Mouse (Mus musculus) cerebellum, adult 9-11 months (tissue): ENCODE data around the gene Drd5.

Experiments used
- DNase-seq: peaks from one replicate; pipeline ENCODE4 v3.0.0; 2022

The Drd5 gene

DNA sequence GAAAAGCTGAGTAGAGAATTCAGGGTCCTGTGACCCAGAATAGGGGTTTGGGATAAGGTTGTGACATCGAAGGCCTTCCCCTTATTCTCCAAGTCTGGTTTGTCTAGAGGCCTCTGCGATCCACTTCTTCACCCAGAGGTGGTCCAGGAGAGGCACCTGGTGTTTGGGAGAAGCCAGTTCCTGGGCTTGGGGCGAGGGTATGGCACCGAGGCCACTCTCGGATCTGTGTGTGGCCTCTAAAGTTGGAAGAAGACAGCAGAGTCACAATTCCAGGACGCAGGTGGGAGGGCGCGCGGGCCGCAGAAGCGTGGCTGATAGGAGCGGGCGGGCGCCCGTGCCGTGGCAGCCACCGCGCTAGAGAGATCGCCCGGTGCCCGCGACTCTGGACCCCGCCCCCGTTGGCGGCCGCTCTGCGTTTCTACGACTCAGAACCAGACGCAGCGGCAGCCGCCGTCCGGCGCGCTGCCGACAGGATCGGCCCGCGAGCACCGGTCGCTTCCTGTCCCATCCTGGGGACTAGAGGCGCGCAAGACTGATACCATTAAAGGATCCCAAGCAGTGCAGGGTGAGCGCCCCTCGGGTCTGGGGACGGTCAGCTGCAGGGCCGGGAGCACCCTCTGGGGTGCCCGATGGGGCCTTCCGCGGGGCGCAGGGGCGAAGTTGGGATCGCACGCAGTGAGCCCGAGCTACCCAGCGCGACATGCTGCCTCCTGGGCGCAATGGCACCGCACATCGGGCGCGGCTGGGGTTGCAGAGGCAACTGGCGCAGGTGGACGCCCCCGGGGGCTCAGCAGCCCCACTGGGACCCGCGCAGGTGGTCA, at the start of gene Drd5:
TSS of gene Drd5 (plus strand) at position 402 of the 821 bp plus-strand sequence.
- DNase-seq: no peak

- DNase-seq: no peak
Measured at GRCm38 (mm10) chr5:38270942-38271341, 48.2 kb upstream of the Drd5 start.

DNA sequence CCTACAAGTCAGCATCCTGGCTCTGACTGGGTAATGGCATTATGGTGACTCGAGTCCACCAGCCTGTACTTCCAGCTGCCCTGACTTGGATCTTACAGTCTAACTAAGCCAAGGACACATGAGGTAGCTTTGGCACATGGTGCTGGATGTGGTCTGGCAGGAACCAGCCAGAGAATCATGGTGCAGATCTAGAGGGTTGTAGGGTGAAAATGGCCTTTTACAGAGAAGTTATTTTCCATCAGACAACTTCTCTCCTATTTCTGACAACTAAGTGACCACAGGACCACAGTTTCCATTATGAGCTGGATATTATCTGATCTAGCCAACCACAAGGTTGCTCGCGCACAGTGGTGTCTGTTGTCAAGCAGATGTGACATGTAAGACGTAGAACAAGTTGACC, 45.3 kb upstream of the Drd5 start:
- no peak for DNase-seq

GRCm38 (mm10) chr5:38275771-38276170, 43.4 kb upstream of the Drd5 start, which contains the start of gene Otop1:
Otop1 (plus strand) TSS chr5:38275972.
- DNase-seq: no peak

DNA sequence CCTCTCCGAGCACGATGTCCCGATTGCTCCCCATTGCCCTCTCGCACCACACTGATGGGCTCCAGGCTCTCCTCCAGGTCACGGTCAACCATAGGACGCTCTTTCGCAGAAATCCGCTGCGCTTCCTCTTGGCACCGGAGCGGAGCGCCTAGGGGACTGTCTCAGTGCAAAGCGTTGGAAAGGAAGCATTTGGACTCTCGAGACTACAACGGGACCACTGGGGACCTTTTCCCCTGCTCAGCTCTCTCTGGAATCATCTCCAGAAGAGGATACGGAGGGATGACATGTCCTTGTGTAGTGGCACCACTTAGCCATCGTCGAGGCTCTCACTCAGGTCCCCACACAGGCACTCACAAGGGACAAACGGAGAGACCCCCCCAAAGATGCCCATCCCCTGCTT, 42.7 kb upstream of the Drd5 start:
- DNase-seq: no peak

DNA sequence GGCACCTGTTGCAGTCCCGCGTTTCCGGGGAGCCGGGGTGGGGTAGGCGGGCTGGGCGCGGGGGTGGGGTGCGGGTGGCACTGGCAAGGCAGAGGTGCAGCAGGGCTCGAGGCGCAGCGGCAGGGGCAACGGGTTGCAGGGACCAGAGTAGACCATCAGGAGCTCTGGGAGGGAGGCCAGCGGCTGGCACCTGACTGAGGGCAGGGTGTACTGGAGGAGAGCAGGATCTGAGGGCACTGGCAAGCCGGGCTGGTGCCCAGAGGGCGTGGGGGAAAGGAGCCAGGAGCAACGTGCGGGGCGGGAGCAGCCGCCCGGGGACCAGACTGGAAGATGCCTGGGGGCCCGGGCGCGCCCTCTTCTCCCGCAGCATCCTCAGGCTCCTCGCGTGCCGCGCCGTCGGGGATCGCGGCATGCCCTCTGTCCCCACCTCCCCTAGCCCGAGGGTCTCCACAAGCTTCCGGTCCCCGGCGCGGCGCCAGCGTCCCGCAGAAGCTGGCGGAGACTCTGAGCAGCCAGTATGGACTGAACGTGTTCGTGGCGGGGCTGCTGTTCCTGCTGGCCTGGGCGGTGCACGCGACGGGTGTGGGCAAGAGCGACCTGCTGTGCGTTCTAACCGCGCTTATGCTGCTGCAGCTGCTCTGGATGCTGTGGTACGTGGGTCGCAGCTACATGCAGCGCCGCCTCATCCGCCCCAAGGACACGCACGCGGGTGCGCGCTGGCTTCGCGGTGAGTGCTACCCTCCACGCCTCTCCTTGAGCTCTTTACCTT, 41.9 kb upstream of the Drd5 start:
- no peak for DNase-seq

DNA sequence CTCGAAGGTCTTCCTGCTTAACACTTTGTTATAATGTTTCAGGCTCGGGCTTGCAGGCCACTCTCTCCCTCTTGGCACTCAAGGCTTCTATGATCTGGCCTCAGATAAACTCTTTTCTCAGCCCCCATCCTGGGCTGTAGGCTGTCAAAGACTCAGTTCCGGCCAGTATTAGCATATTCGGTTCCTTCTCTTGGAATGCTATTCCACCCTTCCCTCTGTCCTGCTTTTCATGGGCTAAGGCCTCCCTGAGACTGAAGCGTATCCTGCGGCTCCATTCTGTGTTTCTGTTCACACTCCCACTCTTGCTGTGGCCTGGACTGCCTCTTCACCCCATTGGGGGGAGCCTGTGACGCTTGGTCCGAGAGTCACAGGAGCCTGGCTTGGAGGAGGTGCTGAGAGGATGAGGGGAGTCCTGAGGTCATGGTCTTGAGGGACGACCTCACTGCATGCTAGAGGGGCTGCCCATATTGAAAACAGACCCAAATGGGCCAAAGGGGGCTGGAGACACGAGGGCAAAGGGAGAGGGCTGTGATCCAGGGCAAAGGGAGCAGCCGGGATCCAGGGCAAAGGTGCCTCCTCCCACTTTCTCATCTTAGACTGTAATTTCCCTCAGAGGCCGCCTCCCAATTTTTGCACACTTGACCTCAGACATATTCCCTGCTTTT, 41.1 kb upstream of the Drd5 start:
- DNase-seq: no peak

GRCm38 (mm10) chr5:38280075-38280474, 39.1 kb upstream of the Drd5 start:
- DNase-seq: no peak

- no peak for DNase-seq
Measured at GRCm38 (mm10) chr5:38285724-38286123, 33.4 kb upstream of the Drd5 start.

GRCm38 (mm10) chr5:38288476-38288875, 30.7 kb upstream of the Drd5 start:
- DNase-seq: no peak

- no peak for DNase-seq
Measured at GRCm38 (mm10) chr5:38301761-38302411, 17.3 kb upstream of the Drd5 start.

DNA sequence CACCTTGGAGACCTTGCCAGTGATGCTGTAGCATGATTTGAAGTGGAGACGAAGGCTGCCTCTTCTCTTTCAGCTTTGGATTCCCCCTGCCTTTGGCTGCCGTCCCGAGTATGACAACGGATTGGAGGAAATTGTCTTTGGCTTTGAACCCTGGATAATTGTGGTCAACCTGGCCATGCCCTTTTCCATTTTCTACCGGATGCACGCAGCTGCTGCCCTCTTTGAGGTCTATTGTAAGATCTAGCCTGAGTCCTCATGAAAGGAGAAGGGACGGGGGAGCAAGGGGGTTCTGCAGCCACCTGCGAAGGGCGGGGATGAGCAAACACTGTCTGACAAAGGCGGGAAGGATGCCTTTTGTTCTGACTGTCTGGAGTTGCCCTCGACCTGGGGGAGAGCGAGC, 16.5 kb upstream of the Drd5 start:
- DNase-seq: no peak

DNA sequence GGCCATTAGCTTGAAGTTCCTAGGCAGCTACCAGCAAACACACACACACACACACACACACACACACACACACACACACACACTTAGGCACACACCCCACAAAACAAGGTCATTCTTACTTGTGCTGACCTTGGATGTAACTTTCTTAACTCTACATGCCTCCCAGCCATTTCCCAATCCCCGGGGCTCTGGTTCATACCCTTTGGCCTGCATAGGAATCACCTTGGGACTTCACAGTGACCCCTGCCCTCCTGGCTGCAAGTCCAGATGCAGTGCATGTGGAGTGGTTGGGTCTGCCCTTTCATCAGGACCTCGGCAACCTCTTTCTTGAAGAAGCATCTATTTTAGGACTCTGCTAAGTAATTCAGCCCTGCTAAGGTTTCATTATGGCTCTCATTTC, 13.9 kb upstream of the Drd5 start:
- no peak for DNase-seq

- DNase-seq: peak; percentile 85
Measured at GRCm38 (mm10) chr5:38307255-38308101, 11.7 kb upstream of the Drd5 start.

DNA sequence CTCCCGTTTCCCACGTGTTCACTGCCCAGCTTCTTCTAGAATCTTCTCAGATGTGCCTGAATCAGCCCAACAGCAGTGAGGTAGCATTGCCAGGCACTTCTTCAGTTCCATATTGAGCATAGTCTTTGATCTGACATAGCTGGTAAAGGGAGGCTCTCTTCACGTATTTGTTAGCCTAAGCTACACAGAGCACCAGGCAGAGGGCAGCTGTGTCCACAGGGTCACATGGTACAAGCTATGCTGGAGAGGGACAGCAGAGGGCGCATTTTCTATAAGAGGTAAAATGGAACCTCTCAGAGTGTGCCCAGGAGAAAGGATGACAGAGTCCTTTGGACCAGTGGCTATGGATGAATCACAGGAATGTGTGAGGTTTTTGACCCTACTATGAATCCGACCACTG, 10.3 kb upstream of the Drd5 start:
- peak; percentile 27 for DNase-seq

GRCm38 (mm10) chr5:38309795-38310194, 9.4 kb upstream of the Drd5 start:
- DNase-seq: no peak

DNA sequence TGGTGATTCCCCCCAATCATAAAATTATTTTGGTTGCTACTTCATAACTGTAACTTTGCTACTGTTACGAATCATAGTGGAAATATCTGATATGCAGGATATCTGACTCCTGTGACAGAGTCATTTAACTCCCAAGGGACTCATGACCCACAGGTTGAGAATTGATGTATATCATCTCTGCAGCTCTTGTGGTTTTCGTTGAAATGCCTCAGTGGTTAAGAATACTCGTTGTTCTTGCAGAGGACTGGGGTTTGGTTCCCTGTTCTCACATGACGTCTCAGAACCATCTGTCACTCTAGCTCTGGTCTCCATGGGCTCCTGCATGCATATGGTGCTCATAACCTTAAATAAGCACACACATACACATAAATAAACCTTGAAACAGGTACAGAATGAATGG, 14.2 kb downstream of the Drd5 start:
- no peak for DNase-seq

DNA sequence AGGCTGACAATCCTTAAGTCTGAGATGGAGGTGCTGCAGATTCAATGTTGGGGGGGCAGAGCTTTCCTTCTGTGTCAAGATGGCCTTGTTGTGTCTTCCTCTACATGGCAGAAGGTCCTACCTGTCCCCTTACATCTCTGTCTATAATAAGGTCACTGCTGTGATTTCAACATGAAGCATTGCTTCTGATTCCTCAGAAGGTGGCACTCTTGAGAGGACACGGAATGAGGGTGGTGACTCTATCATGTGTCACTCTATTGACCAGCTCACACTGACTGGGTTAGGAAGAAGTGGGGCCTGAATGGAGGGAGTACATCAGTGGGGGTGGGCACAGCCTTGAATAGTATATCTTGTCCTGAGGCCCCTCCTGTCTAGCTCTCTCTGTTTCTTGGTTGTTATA, 15.4 kb downstream of the Drd5 start:
- no peak for DNase-seq

GRCm38 (mm10) chr5:38343101-38343500, 23.9 kb downstream of the Drd5 start:
- DNase-seq: no peak

- DNase-seq: no peak
Measured at GRCm38 (mm10) chr5:38346646-38347432, 27.7 kb downstream of the Drd5 start.

- DNase-seq: no peak
Measured at GRCm38 (mm10) chr5:38350351-38350929, 31.3 kb downstream of the Drd5 start.
